Mouse (Mus musculus): ENCODE data around the gene Wfs1.
"Not testable (repeated sequence)": the region's sequence is repeated elsewhere in the genome, so short reads cannot be mapped to it uniquely, and the experiment has no call there.

The Wfs1 gene

DNA sequence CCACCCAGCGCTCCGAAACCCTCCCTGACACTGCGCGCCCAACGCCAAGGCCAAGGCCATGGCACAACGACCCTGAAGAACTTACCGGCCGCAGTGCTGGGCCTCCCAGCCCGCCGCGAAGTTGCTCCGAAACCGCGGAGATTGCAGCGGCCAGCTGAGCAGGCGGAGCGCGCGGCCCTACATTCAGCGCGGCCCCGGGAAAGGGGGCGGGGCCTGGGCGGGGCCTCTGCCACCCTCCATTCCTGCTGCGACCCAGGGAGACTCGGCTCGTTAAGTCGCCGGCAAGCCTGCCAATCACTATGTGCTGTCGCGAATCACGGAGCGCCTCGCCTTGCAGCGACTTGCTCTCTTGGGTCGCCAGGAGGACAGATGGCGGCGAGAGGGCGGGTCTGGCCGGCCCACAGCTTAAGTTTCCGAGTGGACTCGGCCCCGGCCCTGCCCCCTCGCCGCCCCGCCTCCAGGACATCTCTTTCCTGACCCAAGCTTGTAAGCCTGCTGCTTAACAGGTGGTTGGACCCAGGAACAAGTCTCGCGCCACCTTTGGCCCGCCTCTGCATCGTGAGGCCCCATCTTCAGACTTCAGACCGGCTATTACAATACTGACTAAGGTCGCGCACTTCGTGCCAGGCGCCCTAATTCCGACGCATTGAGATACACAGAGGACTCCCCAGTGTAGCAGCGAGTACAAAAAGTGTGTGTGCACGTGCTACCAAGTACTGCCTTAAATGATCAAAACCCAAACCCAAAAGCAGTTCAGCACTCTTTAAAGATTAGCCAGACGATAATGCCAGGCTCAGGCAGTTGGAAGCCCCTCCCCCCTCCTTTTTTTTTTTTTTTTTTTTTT, at the start of gene Wfs1:
Wfs1 (minus strand) TSS at position 425 of the 844 bp plus-strand sequence.
- DNase-seq (ENCODE audit: extremely low read depth, insufficient read length, low spot score): peak; percentile 97

DNA sequence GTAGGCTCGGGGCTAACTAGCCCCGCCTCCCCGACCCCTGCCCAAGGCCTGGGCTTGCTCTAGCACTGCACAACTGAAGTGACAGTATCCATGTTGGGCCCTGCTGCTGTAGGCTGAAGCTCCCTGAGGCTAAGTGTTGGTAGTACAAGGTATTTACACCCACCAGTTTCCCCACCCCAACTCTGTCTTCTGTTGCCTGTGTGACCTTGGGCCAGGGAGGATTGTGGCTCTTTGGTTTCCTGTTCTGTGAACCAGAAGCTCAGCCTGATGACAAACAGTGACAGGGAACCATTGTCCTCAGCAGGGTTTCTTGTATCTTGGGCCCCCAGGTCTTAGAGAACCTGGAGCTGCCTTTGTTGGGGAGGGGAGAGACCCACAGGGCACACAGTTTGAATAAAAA, 47.9 kb upstream of the Wfs1 start:
- no peak for DNase-seq (ENCODE audit: extremely low read depth, insufficient read length, low spot score)

GRCm38 (mm10) chr5:37035896-37036295, 46.9 kb upstream of the Wfs1 start:
- no peak for DNase-seq (ENCODE audit: extremely low read depth, insufficient read length, low spot score)

GRCm38 (mm10) chr5:37035192-37035591, 46.2 kb upstream of the Wfs1 start:
- no peak for DNase-seq (ENCODE audit: extremely low read depth, insufficient read length, low spot score)

DNA sequence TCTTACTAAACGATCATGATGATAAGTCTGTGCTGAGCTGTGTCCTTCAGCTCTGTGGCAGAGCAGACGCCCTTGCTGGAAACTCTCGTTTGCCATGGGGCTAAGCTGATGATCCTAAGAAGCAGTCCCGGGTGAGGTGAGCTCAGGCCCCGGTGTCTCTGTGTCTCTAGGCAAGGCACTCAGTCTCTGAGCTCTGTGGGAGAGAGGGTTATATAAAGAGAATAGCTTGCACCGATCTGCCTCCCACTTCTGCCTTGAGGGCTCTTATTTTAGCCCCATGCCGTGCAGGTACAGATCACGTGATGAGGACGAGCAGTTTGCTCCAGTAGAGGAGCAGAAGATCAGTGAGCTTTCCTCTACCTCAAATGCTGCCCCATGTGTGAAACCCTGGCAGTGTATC, 41.7 kb upstream of the Wfs1 start:
- DNase-seq (ENCODE audit: extremely low read depth, insufficient read length, low spot score): no peak

DNA sequence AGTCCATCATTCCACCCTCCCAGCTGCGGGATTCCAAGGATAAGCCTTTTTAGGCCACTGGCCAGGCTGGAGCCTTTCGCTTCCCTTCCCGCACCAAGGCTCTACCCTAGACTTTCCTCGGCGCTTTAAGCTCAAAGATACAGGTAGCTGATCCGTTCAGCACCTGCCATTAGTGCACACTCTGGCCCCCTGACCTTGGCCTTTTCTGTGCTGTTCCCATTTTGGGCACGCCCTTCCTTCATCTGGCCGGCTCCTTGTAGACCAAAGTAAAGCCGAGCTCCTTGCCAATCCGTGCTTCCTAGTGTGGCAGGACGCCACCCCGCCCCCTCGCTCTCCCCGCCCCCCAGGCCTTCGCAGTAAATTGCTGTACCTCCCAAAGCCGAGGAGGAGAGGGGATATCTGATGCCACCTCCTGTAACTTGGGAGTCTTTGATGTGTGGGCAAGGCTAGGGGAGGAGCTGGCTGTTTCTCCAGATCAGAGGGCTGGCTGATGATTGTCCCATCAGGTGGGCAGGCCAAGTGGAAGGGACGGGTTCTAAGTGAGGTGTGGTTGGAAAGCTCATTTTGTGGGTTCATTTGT, 40.4 kb upstream of the Wfs1 start:
- DNase-seq (ENCODE audit: extremely low read depth, insufficient read length, low spot score): no peak

DNA sequence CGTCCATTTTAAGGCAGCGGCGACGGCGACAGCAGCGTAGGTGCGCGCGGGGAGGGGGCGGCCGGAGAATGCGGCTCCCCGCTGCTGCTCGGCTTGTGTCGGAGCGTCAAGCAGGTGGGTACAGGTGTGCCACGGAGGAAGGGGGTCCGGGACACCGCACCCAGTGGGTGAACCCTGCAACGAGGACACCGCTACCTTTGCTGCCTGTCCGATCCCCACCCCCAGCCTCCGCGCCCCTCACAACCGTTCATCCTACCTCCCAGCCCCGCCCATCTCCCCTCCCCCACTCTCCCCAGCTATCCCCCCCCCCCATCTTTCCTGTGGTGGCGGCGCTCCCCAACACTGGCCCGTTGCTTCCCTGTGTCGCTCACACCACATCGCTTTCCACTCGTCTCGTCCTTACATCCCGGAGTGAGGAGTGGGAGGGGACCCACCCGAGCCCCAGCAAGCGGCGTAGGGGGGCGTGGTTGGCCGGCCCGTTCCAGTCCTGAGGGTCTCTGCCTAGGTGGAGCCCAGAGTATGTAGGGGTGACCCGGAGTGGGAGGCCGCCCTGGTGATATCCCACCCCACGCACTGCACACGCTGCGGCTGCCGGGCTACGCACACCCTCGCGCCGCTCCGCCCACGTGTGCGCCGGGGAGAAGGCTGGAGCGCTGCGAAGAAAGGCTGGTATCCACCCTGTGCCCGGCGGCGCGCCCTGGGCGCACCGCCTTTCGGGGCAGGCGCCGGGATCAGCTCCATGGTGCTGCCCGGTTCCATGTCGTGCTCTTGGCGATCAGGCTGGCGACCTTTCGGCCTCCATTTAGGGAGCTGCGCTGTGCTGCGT, 39.7 kb upstream of the Wfs1 start:
- no peak for DNase-seq (ENCODE audit: extremely low read depth, insufficient read length, low spot score)

- DNase-seq (ENCODE audit: extremely low read depth, insufficient read length, low spot score): no peak
These were observed 39.1 kb upstream of the Wfs1 start for GRCm38 (mm10) chr5:37028104-37028485.

DNA sequence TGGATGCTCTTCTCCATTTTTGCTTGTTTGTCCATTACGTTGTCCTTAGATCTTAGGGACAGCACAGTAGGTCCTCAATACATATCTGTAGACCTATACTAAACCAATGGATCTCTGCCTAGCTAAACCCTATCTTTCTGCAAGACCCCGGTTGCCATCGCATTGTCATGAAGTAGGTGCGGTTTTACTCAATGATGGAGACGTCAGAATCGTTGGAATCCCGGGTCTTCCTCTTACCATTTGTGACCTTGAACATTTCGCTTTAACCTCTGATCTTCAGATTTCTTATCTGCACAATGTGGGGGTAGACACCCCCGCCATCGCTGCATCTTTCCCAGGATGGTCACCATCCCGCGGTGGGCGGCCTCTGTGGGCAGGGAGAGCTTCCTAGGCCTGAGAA, 38.7 kb upstream of the Wfs1 start:
- no peak for DNase-seq (ENCODE audit: extremely low read depth, insufficient read length, low spot score)

DNA sequence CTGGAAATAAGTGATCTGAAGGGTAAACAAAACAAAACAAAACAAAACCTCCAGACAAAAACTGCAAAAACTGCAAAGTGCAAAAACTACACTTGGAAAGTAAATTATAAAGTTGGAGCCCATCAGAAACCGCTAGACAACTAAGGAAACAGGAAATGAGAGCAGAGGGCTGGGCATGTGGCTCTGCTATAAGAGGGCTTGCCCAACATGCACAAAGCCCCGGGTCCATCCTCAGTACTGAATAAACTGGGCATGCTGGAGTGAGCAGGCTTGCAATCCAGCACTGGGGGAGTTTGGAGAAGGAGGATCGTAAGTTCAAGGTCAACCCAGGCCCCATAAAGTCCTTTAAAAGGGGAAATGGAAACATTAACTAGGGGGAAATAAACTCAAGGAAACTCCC, 28.2 kb upstream of the Wfs1 start:
- DNase-seq (ENCODE audit: extremely low read depth, insufficient read length, low spot score): no peak

- no peak for DNase-seq (ENCODE audit: extremely low read depth, insufficient read length, low spot score)
These were observed 26.8 kb upstream of the Wfs1 start for GRCm38 (mm10) chr5:37015612-37016310.

DNA sequence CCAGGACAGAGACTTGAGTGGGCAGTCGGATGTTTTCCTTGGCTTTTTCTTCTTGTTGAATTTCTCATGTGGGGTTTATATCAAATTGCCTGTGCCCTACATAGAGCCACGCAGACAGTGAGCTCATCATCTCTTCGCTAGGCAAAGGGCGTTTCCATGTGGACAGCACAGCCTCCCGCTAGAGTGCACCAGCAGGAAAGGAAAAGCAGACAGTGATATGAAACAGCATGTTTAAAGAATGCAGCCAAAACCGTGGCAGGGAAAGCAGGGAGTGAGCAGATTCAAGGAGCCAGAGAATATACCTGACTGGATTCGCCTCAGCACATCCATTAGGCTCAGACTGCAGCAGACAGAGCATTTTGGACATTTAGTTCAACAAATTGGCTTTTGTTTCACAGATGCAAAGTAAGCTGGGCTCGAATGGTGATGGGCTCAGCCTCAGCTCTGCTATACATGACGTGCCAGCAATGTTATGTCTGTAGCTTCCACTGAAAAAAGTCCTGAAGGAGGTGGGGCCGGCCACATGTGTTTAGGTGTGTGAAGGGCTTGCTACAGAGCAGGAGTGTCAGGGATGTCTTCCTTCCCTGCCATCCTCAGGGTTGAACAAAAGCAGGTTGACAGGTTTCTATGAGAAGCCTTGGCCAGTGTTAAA, 21.8 kb upstream of the Wfs1 start:
- DNase-seq (ENCODE audit: extremely low read depth, insufficient read length, low spot score): no peak

- DNase-seq (ENCODE audit: extremely low read depth, insufficient read length, low spot score): not testable (repeated sequence)
These were observed 20.8 kb upstream of the Wfs1 start for GRCm38 (mm10) chr5:37009761-37010160.

DNA sequence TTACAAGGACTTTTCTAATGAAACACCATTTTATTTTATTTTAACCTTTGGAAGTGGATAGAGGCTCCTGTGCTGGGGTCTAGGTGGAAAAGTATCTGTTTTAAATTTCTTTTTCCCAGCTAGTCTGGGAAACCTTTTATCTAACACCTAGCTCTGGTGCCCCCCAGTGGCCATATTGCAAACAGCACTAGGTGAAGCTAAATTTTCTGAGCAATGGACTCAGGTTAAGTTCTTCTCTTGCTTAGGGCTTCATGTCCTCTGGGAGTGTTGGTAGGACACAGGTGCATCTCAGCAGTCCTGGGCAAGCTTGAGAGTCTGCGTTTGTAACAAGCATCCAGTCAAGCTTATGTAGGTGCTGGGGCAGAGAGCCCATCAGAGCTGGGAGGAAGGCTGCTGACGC, 13.0 kb upstream of the Wfs1 start:
- DNase-seq (ENCODE audit: extremely low read depth, insufficient read length, low spot score): no peak

GRCm38 (mm10) chr5:37001002-37001401, 12.0 kb upstream of the Wfs1 start:
- DNase-seq (ENCODE audit: extremely low read depth, insufficient read length, low spot score): peak; percentile 66

DNA sequence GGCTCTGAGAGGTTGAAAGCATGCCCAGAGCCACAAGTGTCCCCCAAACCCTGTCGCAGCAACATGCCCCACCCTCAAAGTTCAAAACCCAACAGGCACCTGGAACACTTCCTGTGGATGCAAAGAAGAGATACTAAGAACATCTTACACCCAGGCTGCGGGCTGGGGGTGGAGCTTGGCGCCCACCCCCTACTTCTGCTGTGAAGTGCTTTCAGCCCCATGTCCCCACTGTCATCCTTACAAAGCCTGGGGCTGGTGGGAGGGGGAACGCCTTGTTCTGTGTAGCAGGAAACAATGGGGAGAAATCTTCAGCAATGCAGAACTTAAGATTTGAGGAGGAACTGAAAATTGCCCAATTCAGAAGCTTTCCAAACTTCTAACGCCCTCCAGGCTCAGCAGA, 9.0 kb upstream of the Wfs1 start:
- DNase-seq (ENCODE audit: extremely low read depth, insufficient read length, low spot score): no peak

- DNase-seq (ENCODE audit: extremely low read depth, insufficient read length, low spot score): no peak
These were observed 7.4 kb upstream of the Wfs1 start for GRCm38 (mm10) chr5:36996410-36996809.

DNA sequence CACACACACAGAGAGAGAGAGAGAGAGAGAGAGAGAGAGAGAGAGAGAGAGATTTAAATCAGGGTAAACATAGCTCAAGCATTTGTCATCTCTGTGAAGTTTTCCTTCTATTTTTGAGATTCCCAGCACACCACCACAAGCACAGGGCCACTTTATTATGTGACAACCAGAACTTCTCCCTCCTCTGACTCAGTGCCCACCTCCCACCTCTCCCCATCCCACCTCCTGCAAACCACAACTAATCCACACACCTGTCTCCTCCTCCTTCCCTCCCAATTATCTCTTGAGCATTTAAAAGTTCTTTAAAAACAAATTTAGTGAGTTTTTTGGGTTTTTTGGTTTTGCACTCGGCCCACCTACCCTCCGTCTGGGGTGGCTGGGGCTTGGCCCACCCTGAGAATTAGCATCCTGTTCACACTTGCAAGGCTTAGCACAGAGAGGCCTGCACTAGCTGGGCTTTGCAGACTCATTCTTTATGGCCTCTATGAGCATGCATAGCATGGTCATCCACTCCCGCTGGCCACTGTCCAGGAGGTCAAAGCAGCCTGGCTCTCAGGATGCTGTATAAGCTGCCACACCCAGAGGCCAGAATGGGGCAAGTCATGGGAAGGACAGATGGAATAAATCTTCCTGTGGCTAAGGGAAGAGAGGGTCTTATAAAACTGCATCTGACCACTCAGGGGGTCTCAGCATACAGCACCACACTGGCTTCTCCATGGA, 1.8 kb upstream of the Wfs1 start:
- no peak for DNase-seq (ENCODE audit: extremely low read depth, insufficient read length, low spot score)

DNA sequence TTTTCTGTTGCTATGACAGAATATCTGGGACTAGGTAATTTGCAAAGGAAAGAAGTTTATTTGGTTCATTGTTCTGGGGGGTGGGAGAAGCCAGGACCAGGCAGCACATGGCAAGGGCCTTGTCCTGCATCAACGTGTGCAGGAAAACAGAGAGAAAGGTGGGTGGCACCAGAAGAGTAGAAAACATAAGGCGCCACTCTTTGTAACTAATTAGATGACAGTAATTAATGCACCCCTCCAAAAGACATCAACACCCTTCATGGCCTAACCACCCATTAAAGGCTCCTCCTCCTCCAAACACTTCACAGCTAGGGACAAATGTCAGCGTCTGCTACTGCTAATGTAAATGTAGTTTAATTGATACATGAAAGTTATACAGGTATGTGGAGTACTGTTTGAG, 1.2 kb upstream of the Wfs1 start:
- no peak for DNase-seq (ENCODE audit: extremely low read depth, insufficient read length, low spot score)

GRCm38 (mm10) chr5:36989625-36989977, 596 bp upstream of the Wfs1 start:
- no peak for DNase-seq (ENCODE audit: extremely low read depth, insufficient read length, low spot score)
